Mouse (Mus musculus): ENCODE data around the gene Cfap69.

DNA sequence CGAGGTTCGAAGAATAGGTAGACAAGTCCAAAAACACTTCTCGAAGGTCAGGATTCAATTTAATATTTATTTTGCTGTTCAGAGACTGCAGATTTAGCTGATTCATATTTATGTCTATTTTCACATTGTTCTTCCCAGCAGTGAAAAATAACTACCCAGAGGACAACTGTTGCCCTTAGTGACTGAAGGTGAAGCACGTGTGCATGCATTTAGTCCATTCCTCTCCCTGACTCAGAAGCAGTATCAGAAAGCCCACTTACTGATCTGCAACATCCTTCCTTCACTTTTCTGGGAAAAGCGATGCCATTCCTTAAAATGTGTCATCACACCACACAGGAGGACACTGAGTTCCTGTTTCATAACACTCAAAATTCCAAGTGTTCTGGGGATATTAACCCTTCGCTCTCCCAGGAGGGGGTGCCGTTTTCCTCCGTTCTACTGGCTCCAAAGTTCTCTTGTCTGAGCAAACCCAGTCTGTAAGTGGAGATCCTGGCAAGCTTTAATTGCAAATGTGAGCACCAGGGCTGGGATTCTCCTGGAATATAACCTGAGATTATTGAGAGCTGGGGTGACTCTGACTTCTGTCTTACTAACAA, 25.0 kb upstream of the Cfap69 start:
- TF ChIP-seq GATA1 (IDR thresholded peaks at IDR 0.05; ENCODE audit: borderline replicate concordance, low read length) (no peak), FLI1 (IDR thresholded peaks at IDR 0.05; ENCODE audit: low read length) (no peak)
